Mouse (Mus musculus): ENCODE measurements around the gene Tmprss11a.
A peak's percentile ranks its signal among the peaks of the same experiment; 100 is the strongest.

The Tmprss11a gene

GRCm38 (mm10) chr5:86468890-86469289 lies at the start of gene Tmprss11a:
TSS of gene Tmprss11a (minus strand) at chr5:86468990.
- no peak for DNase-seq (ENCODE audit: low spot score)

GRCm38 (mm10) chr5:86518500-86518899 lies 49.7 kb upstream of the Tmprss11a start, which contains the start of gene Tmprss11g:
TSS of gene Tmprss11g (minus strand) at chr5:86518600.
- DNase-seq (ENCODE audit: low spot score), result no peak

GRCm38 (mm10) chr5:86511538-86511937 lies 42.7 kb upstream of the Tmprss11a start:
- DNase-seq (ENCODE audit: low spot score), result no peak

- no peak for DNase-seq (ENCODE audit: low spot score)
Measured at GRCm38 (mm10) chr5:86493453-86493852, 24.7 kb upstream of the Tmprss11a start.

- DNase-seq (ENCODE audit: low spot score), result no peak
Measured at GRCm38 (mm10) chr5:86482562-86482961, 13.8 kb upstream of the Tmprss11a start.

- DNase-seq (ENCODE audit: low spot score), result no peak
Measured at GRCm38 (mm10) chr5:86482031-86482430, 13.2 kb upstream of the Tmprss11a start.

- DNase-seq (ENCODE audit: low spot score), result no peak
Measured at GRCm38 (mm10) chr5:86473859-86474258, 5.1 kb upstream of the Tmprss11a start.

GRCm38 (mm10) chr5:86439306-86439705 lies 29.5 kb downstream of the Tmprss11a start:
- DNase-seq (ENCODE audit: low spot score), result no peak

GRCm38 (mm10) chr5:86438548-86438947 lies 30.2 kb downstream of the Tmprss11a start:
- DNase-seq (ENCODE audit: low spot score), result no peak

GRCm38 (mm10) chr5:86432697-86433096 lies 36.1 kb downstream of the Tmprss11a start:
- peak; percentile 18 for DNase-seq (ENCODE audit: low spot score)

- DNase-seq (ENCODE audit: low spot score), result no peak
Measured at GRCm38 (mm10) chr5:86431096-86431495, 37.7 kb downstream of the Tmprss11a start.

GRCm38 (mm10) chr5:86421323-86422028 lies 47.3 kb downstream of the Tmprss11a start:
- no peak for DNase-seq (ENCODE audit: low spot score)

- no peak for DNase-seq (ENCODE audit: low spot score)
Measured at GRCm38 (mm10) chr5:86419494-86419893, 49.3 kb downstream of the Tmprss11a start.

- no peak for DNase-seq (ENCODE audit: low spot score)
Measured at GRCm38 (mm10) chr5:86414280-86414679, 54.5 kb downstream of the Tmprss11a start.

GRCm38 (mm10) chr5:86410815-86411214 lies 58.0 kb downstream of the Tmprss11a start:
- DNase-seq (ENCODE audit: low spot score), result peak; percentile 19

- DNase-seq (ENCODE audit: low spot score), result no peak
Measured at GRCm38 (mm10) chr5:86407941-86408340, 60.8 kb downstream of the Tmprss11a start.

- no peak for DNase-seq (ENCODE audit: low spot score)
Measured at GRCm38 (mm10) chr5:86407191-86407590, 61.6 kb downstream of the Tmprss11a start.

- no peak for DNase-seq (ENCODE audit: low spot score)
Measured at GRCm38 (mm10) chr5:86373320-86373719, 95.5 kb downstream of the Tmprss11a start, which contains the start of gene Tmprss11d. TSS of gene Tmprss11d (minus strand) at chr5:86373420.
